Mouse (Mus musculus) G1E (cell line): ENCODE measurements around the gene Fam25c.

Experiments used
- CTCF ChIP-seq: IDR thresholded peaks from 2 replicates; pipeline ENCODE4 v1.5.1; 2012; ENCODE audit warnings: low read depth, low read length, inconsistent platforms, mixed read lengths
- GATA1 ChIP-seq: IDR thresholded peaks from 2 replicates; pipeline ENCODE4 v1.6.1; 2012; ENCODE audit warnings: borderline replicate concordance, low read length, inconsistent platforms, mixed read lengths
- GATA2 ChIP-seq: IDR thresholded peaks from 2 replicates; pipeline ENCODE4 v1.6.1; 2012; ENCODE audit warnings: low read depth, low read length, inconsistent platforms, borderline replicate concordance
- POLR2AphosphoS5 ChIP-seq: IDR thresholded peaks from 2 replicates; pipeline ENCODE4 v1.6.1; 2012; ENCODE audit warnings: low read depth, low read length, inconsistent platforms; ENCODE audit not compliant: insufficient replicate concordance
- TAL1 ChIP-seq: conservative IDR thresholded peaks from 2 replicates; pipeline ENCODE4 v1.6.1; 2012; ENCODE audit warnings: low read depth, low read length, inconsistent platforms, mixed read lengths

GRCm38 (mm10) chr14:34371763-34372162 lies 16.5 kb upstream of the Fam25c start:
- TF ChIP-seq CTCF (no peak), GATA2 (no peak), TAL1 (no peak), GATA1 (no peak), POLR2AphosphoS5 (no peak)
